Mouse (Mus musculus) megakaryocyte, embryonic 14.5 days (primary cell): ENCODE results near the gene 4930512M02Rik.

Experiments
- FLI1 ChIP-seq: IDR thresholded peaks from 2 replicates; pipeline ENCODE4 v1.6.1; 2012; ENCODE audit warnings: low read length, inconsistent platforms, mixed read lengths
- GATA1 ChIP-seq: IDR thresholded peaks from 3 replicates; pipeline ENCODE4 v1.6.1; 2012; ENCODE audit warnings: mixed read lengths, low read length, inconsistent platforms, borderline replicate concordance

- no peak for TF ChIP-seq GATA1
- no peak for TF ChIP-seq FLI1
Observed at GRCm38 (mm10) chr11:11672974-11673373, 45.3 kb upstream of the 4930512M02Rik start.
